Mouse (Mus musculus): ENCODE data around the gene Terf2. TPM values are rescaled to one million over a fixed set of nuclear protein-coding genes. Genes with fewer than 3 reads are reported as not detected.
A peak's percentile ranks its signal among the peaks of the same experiment; 100 is the strongest.

Gene Terf2
- polyA plus RNA-seq, 1 experiment from 2014 or later: 15.1 TPM

- peak overlapping the region; percentile 24; the same call in 1 of the 2 replicates for H3K27ac ChIP-seq (replicated peaks; ENCODE audit: low read depth, low read length)
- H3K4me3 ChIP-seq (ENCODE audit: low read depth, low read length): no peak overlapping the region
- ATAC-seq (ENCODE audit: low read depth) (no peak), DNase-seq (ENCODE audit: low spot score) (no peak)
- no peak overlapping the region for H3K9ac ChIP-seq (ENCODE audit: low read depth, low read length)
- H3K9me3 ChIP-seq (ENCODE audit: control insufficient read depth, low read length): no peaks in the 10 kb centered on the region
- no peaks in the 10 kb centered on the region for H3K36me3 ChIP-seq (ENCODE audit: control insufficient read depth, insufficient read depth, low read length)
- 48% methylated on average over 7 of the region's 7 CpGs for WGBS
- peaks cover 18% of the 10 kb centered on the region; the same call in 1 of the 2 replicates for H3K4me1 ChIP-seq (ENCODE audit: control insufficient read depth, insufficient read depth, low read length)
- H3K4me2 ChIP-seq (ENCODE audit: low read depth, low read length): no peak overlapping the region
- H3K27me3 ChIP-seq (replicated peaks; ENCODE audit: control insufficient read depth, insufficient read depth, low read length): no peaks in the 10 kb centered on the region
These were observed 22.5 kb upstream of the Terf2 start for GRCm38 (mm10) chr8:107118803-107119233.

- no peaks in the 10 kb centered on the region for H3K36me3 ChIP-seq (ENCODE audit: control insufficient read depth, insufficient read depth, low read length)
- peaks cover 14% of the 10 kb centered on the region; the same call in 1 of the 2 replicates for H3K4me1 ChIP-seq (ENCODE audit: control insufficient read depth, insufficient read depth, low read length)
- ATAC-seq (ENCODE audit: low read depth) (no peak), DNase-seq (ENCODE audit: low spot score) (peak; percentile 41)
- 36% methylated on average over 2 of the region's 2 CpGs for WGBS
- no peak overlapping the region for H3K4me3 ChIP-seq (ENCODE audit: low read depth, low read length)
- no peaks in the 10 kb centered on the region for H3K9me3 ChIP-seq (ENCODE audit: control insufficient read depth, low read length)
- no peak overlapping the region for H3K4me2 ChIP-seq (ENCODE audit: low read depth, low read length)
- no peak overlapping the region for H3K9ac ChIP-seq (ENCODE audit: low read depth, low read length)
- no peaks in the 10 kb centered on the region for H3K27me3 ChIP-seq (replicated peaks; ENCODE audit: control insufficient read depth, insufficient read depth, low read length)
- H3K27ac ChIP-seq (replicated peaks; ENCODE audit: low read depth, low read length): no peak overlapping the region
These were observed 20.7 kb upstream of the Terf2 start for GRCm38 (mm10) chr8:107117019-107117418.

GRCm38 (mm10) chr8:107116023-107116422 lies 19.7 kb upstream of the Terf2 start:
- no peak overlapping the region for H3K9ac ChIP-seq (ENCODE audit: low read depth, low read length)
- H3K4me2 ChIP-seq (ENCODE audit: low read depth, low read length): peak overlapping the region; percentile 23; the same call in 1 of the 2 replicates
- WGBS: 10% methylated on average over 11 of the region's 11 CpGs
- no peaks in the 10 kb centered on the region for H3K9me3 ChIP-seq (ENCODE audit: control insufficient read depth, low read length)
- H3K4me1 ChIP-seq (ENCODE audit: control insufficient read depth, insufficient read depth, low read length): peaks cover 14% of the 10 kb centered on the region; the same call in 1 of the 2 replicates
- no peak overlapping the region for H3K4me3 ChIP-seq (ENCODE audit: low read depth, low read length)
- peak; percentile 58; the same call in 1 of the 2 replicates for ATAC-seq (ENCODE audit: low read depth)
- no peaks in the 10 kb centered on the region for H3K27me3 ChIP-seq (replicated peaks; ENCODE audit: control insufficient read depth, insufficient read depth, low read length)
- DNase-seq (ENCODE audit: low spot score): peak; percentile 90
- no peaks in the 10 kb centered on the region for H3K36me3 ChIP-seq (ENCODE audit: control insufficient read depth, insufficient read depth, low read length)
- H3K27ac ChIP-seq (replicated peaks; ENCODE audit: low read depth, low read length): no peak overlapping the region; the same call in 1 of the 2 replicates

- Histone ChIP-seq H3K4me3 (ENCODE audit: low read depth, low read length) (no peak overlapping the region), H3K27ac (replicated peaks; ENCODE audit: low read depth, low read length) (peak overlapping the region; percentile 59), H3K9ac (ENCODE audit: low read depth, low read length) (peak overlapping the region; percentile 48), H3K27me3 (replicated peaks; ENCODE audit: control insufficient read depth, insufficient read depth, low read length) (no peaks in the 10 kb centered on the region), H3K36me3 (ENCODE audit: control insufficient read depth, insufficient read depth, low read length) (no peaks in the 10 kb centered on the region), H3K4me1 (ENCODE audit: control insufficient read depth, insufficient read depth, low read length) (peaks cover 14% of the 10 kb centered on the region; the same call in 1 of the 2 replicates), H3K9me3 (ENCODE audit: control insufficient read depth, low read length) (no peaks in the 10 kb centered on the region), H3K4me2 (ENCODE audit: low read depth, low read length) (peak overlapping the region; percentile 40; the same call in 1 of the 2 replicates)
- 51% methylated on average over 10 of the region's 10 CpGs for WGBS
- ATAC-seq (ENCODE audit: low read depth) (no peak), DNase-seq (ENCODE audit: low spot score) (no peak)
These were observed 18.6 kb upstream of the Terf2 start for GRCm38 (mm10) chr8:107115008-107115320.

GRCm38 (mm10) chr8:107114150-107115007 lies 18.0 kb upstream of the Terf2 start:
- DNase-seq (ENCODE audit: low spot score) (peak; percentile 27), ATAC-seq (ENCODE audit: low read depth) (no peak)
- H3K9ac ChIP-seq (ENCODE audit: low read depth, low read length): peak overlapping the region; percentile 48
- peak overlapping the region; percentile 59 for H3K27ac ChIP-seq (replicated peaks; ENCODE audit: low read depth, low read length)
- H3K4me2 ChIP-seq (ENCODE audit: low read depth, low read length): peak overlapping the region; percentile 40
- 33% methylated on average over 19 of the region's 19 CpGs for WGBS
- no peaks in the 10 kb centered on the region for H3K9me3 ChIP-seq (ENCODE audit: control insufficient read depth, low read length)
- no peaks in the 10 kb centered on the region for H3K36me3 ChIP-seq (ENCODE audit: control insufficient read depth, insufficient read depth, low read length)
- H3K4me1 ChIP-seq (ENCODE audit: control insufficient read depth, insufficient read depth, low read length): peaks cover 14% of the 10 kb centered on the region; the same call in 1 of the 2 replicates
- no peak overlapping the region for H3K4me3 ChIP-seq (ENCODE audit: low read depth, low read length)
- H3K27me3 ChIP-seq (replicated peaks; ENCODE audit: control insufficient read depth, insufficient read depth, low read length): no peaks in the 10 kb centered on the region

- ATAC-seq (ENCODE audit: low read depth) (no peak), DNase-seq (ENCODE audit: low spot score) (no peak)
- H3K4me2 ChIP-seq (ENCODE audit: low read depth, low read length): no peak overlapping the region
- H3K9ac ChIP-seq (ENCODE audit: low read depth, low read length): no peak overlapping the region
- H3K36me3 ChIP-seq (ENCODE audit: control insufficient read depth, insufficient read depth, low read length): no peaks in the 10 kb centered on the region
- WGBS: 51% methylated on average over 4 of the region's 4 CpGs
- no peaks in the 10 kb centered on the region for H3K9me3 ChIP-seq (ENCODE audit: control insufficient read depth, low read length)
- H3K27me3 ChIP-seq (replicated peaks; ENCODE audit: control insufficient read depth, insufficient read depth, low read length): no peaks in the 10 kb centered on the region
- peaks cover 14% of the 10 kb centered on the region; the same call in 1 of the 2 replicates for H3K4me1 ChIP-seq (ENCODE audit: control insufficient read depth, insufficient read depth, low read length)
- no peak overlapping the region for H3K27ac ChIP-seq (replicated peaks; ENCODE audit: low read depth, low read length)
- H3K4me3 ChIP-seq (ENCODE audit: low read depth, low read length): no peak overlapping the region
These were observed 16.9 kb upstream of the Terf2 start for GRCm38 (mm10) chr8:107113209-107113608.

DNA sequence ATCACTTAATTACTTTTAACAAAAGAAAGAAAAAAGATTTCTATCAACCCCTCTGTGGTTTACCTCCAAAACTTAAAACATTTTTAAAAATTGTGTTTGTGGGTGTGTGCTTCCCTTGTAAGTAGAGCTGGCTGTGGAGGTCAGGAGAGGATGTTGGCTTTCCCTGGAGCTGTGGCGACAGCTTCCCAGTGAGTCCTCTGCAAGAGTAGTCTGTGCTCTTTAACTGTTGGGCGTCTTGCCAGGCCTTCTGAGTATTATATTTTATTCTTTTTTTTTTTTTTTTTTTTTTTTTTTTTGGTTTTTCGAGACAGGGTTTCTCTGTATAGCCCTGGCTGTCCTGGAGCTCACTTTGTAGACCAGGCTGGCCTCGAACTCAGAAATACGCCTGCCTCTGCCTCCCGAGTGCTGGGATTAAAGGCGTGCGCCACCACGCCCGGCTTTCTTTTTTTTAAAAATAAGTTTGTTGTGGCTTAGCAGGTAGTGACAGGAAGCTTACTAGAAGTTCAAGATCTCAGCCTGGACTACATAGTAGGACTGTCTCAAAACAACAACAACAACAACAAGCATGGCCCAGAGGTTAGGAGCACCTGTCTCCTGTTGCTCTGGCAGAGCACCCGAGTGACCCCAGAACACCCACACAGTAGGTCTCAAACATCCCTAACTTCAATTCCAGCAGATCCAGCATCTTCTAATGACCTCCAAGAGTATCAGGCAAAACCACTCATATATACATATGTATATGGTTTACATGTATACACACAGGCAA lies 15.2 kb upstream of the Terf2 start:
- no peak overlapping the region for H3K4me3 ChIP-seq (ENCODE audit: low read depth, low read length)
- H3K9ac ChIP-seq (ENCODE audit: low read depth, low read length): no peak overlapping the region
- H3K9me3 ChIP-seq (ENCODE audit: control insufficient read depth, low read length): no peaks in the 10 kb centered on the region
- H3K4me2 ChIP-seq (ENCODE audit: low read depth, low read length): no peak overlapping the region
- DNase-seq (ENCODE audit: low spot score) (peak; percentile 68), ATAC-seq (ENCODE audit: low read depth) (no peak)
- no peak overlapping the region for H3K27ac ChIP-seq (replicated peaks; ENCODE audit: low read depth, low read length)
- WGBS: 83% methylated on average over 9 of the region's 11 CpGs
- H3K27me3 ChIP-seq (replicated peaks; ENCODE audit: control insufficient read depth, insufficient read depth, low read length): no peaks in the 10 kb centered on the region
- no peaks in the 10 kb centered on the region for H3K36me3 ChIP-seq (ENCODE audit: control insufficient read depth, insufficient read depth, low read length)
- H3K4me1 ChIP-seq (ENCODE audit: control insufficient read depth, insufficient read depth, low read length): peaks cover 14% of the 10 kb centered on the region; the same call in 1 of the 2 replicates

GRCm38 (mm10) chr8:107110629-107111330 lies 14.4 kb upstream of the Terf2 start:
- WGBS: 72% methylated on average over 9 of the region's 9 CpGs
- ATAC-seq (ENCODE audit: low read depth) (no peak), DNase-seq (ENCODE audit: low spot score) (no peak)
- Histone ChIP-seq H3K4me2 (ENCODE audit: low read depth, low read length) (no peak overlapping the region), H3K9me3 (ENCODE audit: control insufficient read depth, low read length) (no peaks in the 10 kb centered on the region), H3K36me3 (ENCODE audit: control insufficient read depth, insufficient read depth, low read length) (no peaks in the 10 kb centered on the region), H3K9ac (ENCODE audit: low read depth, low read length) (no peak overlapping the region), H3K27ac (replicated peaks; ENCODE audit: low read depth, low read length) (no peak overlapping the region), H3K27me3 (replicated peaks; ENCODE audit: control insufficient read depth, insufficient read depth, low read length) (no peaks in the 10 kb centered on the region), H3K4me1 (ENCODE audit: control insufficient read depth, insufficient read depth, low read length) (peaks cover 12% of the 10 kb centered on the region; the same call in 1 of the 2 replicates), H3K4me3 (ENCODE audit: low read depth, low read length) (no peak overlapping the region)

Measured in embryonic facial prominence, embryonic 14.5 days (tissue).